Mouse (Mus musculus): Measurements from ENCODE around the gene Zfhx2.

The Zfhx2 gene

GRCm38 (mm10) chr14:55105836-55106809 lies 14.0 kb upstream of the Zfhx2 start, which contains the start of gene Ap1g2:
Gene Ap1g2 (minus strand): TSS chr14:55106593.
- peak; percentile 90 for DNase-seq

DNA sequence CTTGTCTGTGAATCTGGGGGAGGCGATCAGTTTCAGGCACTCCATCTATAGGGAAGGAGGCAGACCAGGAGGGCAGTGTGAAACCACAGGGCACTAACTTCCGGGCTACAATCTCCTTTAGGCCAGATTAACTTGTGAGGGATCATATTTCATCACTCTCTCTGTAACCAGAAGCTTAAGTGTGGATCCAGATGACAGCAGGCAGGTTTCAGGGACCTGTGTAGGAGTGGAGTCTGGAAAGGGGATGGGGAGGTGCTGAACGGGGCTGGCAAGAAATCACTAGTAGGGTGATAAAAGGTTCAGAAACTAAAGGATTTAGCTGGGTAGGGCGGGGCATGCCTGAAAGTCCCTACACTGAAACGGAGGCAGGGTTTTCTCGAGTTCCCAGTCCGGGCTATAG lies 13.3 kb upstream of the Zfhx2 start:
- DNase-seq = no peak

GRCm38 (mm10) chr14:55104365-55104764 lies 12.2 kb upstream of the Zfhx2 start:
- no peak for DNase-seq

GRCm38 (mm10) chr14:55102253-55102785 lies 10.2 kb upstream of the Zfhx2 start:
- no peak for DNase-seq

DNA sequence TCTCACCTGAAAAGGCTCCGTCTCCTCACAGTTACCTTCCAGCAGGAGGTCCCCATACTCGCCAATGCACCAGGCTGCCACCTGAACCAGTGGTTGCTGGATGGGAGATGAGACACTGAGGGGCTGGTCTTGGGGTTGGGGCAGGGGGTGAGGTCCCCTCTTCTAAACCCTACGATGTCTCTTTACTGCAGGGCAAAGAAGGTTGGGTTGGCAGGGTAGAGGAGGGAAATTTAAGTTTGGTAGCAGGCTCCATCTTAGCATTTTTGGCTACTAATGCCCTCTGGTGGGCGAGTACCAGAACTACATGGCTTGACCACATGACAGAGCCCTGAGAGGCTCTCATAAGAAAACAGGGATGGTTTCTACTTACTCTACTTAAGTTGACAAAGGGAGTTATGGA lies 9.5 kb upstream of the Zfhx2 start:
- peak; percentile 56 for DNase-seq

- DNase-seq = peak; percentile 58
Measured at GRCm38 (mm10) chr14:55098067-55098466, 5.9 kb upstream of the Zfhx2 start.

DNA sequence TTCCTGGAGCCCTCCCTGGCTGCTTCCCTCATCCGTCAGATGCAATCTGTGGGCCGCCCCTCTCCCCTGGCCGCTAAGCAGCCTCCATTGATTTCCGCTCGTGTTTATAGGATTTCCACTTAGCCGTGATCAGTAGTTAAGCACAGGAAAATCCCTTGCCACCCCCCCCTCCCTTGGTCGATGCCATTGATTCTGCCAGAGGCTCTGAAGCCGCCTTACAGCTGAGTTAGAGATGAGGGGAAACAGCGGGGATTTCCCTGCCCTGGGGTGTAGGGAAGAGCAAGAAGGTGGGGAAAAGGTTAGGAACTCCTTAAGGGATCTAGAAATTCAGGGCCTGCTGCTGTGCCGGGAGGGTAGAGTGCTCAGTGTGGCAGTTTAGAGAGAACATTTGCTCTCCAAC lies 5.5 kb upstream of the Zfhx2 start:
- no peak for DNase-seq

DNA sequence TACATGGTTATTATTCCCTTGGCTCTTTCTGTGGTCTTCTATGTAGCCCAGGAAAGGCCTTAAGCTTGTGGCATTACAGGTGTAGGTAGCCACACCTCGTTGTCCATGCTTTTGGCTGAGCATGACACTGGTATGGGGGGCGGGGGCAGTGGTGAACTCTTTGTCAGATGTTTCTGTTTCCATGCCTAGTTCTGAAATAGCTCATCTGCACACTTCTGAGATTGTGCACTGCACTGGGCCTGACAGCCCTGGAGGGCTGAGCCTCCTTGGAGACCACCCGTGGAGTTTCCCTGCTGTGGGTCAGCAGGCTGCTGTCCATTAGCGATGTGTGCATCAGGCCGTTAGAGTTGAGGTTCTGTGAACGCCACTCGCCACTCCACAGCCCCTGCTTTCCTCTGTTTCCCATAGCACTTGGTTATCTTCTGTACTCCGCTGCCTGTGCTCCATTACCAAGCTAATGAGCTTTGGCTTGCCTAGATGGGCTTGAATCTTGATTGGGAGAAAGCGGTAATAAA lies 4.5 kb upstream of the Zfhx2 start:
- DNase-seq = no peak

DNA sequence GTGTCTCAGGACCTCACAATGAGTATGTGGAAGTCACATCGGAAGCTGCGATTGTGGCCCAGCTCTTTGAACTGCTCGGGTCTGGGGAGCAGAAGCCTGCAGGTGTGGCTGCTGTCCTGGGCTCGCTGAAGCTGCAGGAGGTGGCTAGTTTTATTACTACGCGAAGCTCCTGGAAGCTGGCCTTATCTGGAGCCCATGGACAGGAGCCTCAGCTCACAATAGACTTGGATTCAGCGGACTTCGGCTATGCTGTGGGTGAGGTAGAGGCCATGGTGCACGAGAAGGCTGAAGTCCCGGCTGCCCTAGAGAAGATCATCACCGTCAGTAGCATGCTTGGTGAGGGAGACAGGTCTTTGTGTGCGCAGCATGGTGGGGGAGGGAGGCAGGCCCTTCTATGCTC lies 3.5 kb upstream of the Zfhx2 start:
- DNase-seq = no peak

DNA sequence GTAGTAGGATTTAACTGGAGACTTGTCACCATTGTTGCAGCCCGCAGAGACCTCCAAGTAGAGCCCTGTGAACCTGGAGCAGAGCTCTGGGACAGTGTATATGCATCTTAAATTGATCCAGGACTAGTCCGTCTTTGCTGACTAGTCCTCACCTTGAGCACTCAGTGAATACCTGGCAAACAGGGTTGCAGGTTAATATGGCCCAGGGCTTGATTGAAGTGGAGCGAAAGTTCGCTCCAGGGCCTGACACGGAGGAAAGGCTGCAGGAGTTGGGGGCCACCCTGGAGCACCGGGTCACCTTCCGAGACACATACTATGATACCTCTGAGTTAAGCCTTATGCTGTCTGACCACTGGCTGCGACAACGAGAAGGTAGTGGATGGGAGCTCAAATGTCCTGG lies 3.1 kb upstream of the Zfhx2 start:
- DNase-seq = no peak

GRCm38 (mm10) chr14:55094704-55095231 lies 2.6 kb upstream of the Zfhx2 start, which contains the start of gene Thtpa:
Gene Thtpa (plus strand): TSS chr14:55094784.
- DNase-seq = peak; percentile 79

GRCm38 (mm10) chr14:55093927-55094326 lies 1.8 kb upstream of the Zfhx2 start:
- DNase-seq = peak; percentile 50

GRCm38 (mm10) chr14:55091209-55091865 lies 787 bp downstream of the Zfhx2 start:
- DNase-seq = peak; percentile 41

DNA sequence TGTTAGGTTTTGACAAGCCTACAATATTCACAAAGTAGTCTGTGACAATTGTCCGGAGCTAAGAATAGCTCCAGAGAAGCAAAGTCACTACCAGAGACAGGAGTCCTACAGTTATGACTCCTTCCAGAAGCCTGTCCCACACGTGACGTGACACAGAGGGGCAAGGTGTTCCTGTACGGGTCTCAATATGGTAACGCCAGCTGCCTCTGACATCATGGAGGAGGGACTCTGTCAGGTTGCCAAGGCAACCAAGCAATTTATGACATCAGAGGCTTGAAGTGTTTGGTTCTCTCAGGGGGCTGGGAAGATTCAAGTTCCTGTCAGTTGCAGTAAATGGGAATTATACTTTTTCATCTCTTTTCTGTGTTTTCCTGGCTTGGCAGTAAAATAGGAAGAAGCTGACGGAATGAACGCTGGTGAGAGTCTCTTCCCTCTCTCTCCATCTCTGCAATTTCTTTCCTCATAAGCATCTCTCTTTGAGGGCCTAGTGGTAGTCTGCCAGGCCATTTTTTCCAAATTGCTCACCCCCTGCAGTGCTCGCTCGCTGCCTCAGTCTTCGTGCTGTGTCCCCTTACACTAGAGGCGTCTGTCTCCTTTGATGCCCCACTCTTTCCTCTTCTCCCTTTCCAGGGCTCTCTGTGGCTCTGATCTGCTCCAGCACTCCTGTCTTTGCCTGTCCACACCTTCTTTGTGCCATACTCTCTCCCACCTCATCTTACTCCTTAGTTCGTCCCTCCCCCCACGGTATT lies 2.8 kb downstream of the Zfhx2 start:
- DNase-seq = peak; percentile 3

DNA sequence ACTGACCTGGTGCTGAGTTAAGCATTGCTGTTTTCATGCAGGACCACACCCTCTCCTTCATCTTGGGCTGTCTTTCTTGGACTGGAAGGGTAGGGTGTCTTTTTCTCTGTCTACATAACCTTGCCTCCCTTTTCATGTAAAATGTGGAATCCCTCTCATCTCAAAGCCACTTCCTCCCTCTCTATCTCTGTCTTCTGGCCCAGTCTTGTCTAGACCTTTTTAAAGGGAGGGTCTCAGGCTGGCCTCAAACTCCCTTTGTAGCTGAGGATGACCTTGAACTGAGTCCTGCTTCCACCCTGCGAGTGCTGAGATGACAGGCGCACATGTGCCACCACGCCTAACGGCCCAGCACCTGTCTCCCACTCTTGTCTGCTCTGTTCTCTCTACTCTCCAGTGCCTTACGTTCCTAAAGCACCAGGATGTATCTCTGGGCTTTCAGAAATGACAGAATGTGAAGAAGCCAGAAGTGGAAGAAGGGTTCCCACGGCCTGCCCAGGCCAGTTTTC lies 6.1 kb downstream of the Zfhx2 start:
- peak; percentile 2 for DNase-seq

DNA sequence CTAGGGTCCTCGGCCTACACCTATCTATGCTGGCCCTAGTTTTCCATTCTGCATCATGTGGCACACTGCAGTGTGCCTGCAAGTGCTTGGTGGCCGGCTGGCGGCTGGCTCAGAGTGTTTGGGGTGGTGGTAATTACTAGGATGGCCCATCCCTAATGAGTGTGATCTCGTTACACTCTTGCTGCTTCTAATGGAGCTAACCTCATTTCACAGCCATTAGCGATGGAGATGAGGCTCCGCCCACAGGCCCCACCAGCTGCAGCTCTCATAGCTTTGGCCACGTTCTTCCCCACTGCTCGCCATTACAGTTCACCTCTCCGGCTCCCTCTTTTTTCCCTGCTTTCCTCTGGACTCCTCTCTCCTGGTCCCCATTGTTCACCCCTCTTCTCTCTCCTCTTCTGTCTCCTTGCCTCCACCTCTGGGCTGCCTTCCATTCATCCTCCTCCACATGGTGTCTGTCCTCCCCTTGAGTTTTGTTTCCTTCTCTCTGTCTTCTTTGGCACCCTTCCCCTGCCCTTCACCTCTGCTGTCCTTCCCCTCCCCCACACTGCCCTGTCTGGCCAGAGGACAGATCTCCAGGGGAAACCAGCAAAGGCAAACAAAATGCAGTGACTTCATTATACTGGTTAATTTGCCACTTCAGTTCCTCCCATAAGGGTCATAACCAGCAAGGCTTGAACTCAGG lies 6.7 kb downstream of the Zfhx2 start:
- DNase-seq = no peak

DNA sequence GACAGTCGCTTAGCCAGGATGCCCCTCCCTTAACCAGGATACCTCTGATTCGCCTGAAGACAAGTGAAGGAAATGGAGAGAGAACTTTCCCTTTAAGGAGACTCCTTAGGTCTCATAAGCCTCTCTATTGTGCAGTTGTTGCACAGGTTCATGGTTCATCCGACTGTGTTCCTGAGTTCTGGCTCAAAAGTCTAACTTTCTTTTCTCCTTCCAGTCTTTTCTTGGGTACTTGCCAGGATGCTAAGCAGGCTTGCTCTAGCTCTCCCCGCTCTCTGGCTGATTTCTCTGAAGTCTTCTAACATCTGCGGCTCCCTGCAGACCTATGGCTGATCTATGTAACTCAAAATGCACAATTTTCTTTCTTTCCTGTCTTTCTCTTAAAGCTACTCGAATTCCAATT lies 8.6 kb downstream of the Zfhx2 start:
- DNase-seq = no peak

- DNase-seq = no peak
Measured at GRCm38 (mm10) chr14:55081105-55081504, 11.0 kb downstream of the Zfhx2 start.

DNA sequence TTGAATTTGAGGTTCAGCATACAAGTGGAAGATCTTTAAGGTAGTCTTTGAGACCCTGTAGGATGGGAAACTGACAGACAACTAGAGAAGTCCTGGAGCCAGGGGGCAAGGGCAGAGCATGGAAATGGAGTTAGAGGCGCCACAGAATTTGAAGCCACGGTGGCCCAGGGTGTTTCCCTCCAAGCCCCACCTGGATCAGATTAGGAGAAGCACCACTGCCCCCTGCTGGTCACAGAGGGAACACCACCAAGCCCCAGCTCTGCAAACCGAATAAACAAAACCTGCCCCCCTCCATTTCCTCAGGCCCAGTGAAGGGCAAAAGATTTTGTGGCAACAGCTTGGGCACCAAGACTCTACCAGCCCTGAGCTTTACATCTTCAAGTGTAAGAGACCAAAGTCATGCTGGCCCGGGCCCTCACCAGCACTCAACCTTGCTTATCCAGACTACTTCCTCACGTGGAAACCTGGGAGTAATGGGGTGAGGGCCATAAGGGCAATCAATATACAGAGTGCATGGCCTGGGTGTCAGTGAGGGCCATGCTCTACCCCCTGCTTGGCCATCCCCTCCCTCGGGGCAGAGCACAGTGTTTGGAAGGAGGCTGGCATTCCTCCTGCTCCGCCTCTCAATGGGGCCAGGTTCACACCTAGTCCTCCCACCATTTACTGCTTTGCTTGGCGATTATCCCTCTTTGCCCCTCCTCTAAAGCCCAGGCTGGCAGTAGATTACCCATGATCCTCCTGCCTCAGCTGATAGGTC lies 12.7 kb downstream of the Zfhx2 start:
- peak; percentile 85 for DNase-seq

- peak; percentile 42 for DNase-seq
Measured at GRCm38 (mm10) chr14:55078366-55078989, 13.6 kb downstream of the Zfhx2 start.
